Mouse (Mus musculus) gastrocnemius, postnatal 14 days (tissue): ENCODE data around the gene Siah1a. TPM values are rescaled to one million over a fixed set of nuclear protein-coding genes. Genes with fewer than 3 reads are reported as not detected.

Experiments used
- DNase-seq: peaks from one replicate; pipeline ENCODE4 v3.0.0; 2021; ENCODE audit warnings: mixed read lengths
- intact Hi-C: fragments of 180-260 bp; cut with DNase I; formaldehyde crosslinking; loops from one replicate; pipeline ENCODE4 v1.15.1; 2025; ENCODE audit warnings: low total_unique reads
- total RNA-seq, 2 experiments: library from RNA; stranded (reverse); gene quantifications; 2 replicates each; pipeline ENCODE4 v1.2.3; 2021

Gene Siah1a
- total RNA-seq, 2 experiments from 2014 or later: 10.5 to 12.6 TPM

DNA sequence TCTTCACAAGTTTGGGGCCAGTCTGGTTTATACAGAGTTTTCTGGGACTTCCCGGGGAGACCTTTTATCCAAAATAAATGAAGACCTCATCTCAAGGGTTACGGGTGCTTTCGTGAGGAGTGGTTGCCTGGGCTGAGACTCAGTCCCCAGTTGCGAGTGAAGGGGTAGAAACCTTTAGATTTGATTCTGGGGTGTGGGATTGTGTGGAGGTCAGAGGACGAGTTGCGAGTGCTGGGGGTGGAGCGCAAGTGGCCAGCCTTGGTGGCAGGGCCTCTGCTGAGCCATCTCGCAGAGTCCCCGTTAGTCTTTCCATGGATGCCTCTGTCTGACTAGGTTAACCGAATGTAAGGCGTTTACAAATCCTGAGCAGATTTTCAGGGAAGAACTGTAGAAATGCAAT, 777 bp upstream of the Siah1a start:
- peak; percentile 18 for DNase-seq
- intact Hi-C loops: no loop called here

DNA sequence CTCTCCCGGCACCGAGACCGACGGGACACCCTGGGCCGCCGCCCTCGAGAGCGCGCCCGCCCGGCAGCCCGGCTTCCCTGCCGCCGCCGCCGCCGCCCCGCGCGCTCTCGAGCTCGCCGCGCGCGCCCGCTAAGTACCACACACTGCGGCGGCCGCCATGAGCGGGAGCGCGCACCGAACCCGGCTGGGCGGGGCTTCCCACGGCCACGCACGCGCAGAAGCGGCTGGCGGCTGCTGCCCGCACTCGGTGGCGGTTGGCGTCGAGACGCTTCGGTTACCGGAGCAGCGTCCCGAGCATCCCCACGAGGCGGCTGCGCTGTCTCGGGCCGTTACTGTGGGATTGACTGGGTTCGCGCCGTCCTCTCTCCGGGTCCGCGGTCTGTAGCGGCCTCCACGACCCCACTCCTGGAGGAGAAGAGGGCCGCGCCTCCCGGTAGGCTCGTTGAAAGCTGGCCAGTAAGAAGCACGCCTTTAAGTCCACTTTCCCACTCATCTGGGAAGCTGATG, 254 bp upstream of the Siah1a start:
- intact Hi-C loops: no loop called here
- peak; percentile 94 for DNase-seq

DNA sequence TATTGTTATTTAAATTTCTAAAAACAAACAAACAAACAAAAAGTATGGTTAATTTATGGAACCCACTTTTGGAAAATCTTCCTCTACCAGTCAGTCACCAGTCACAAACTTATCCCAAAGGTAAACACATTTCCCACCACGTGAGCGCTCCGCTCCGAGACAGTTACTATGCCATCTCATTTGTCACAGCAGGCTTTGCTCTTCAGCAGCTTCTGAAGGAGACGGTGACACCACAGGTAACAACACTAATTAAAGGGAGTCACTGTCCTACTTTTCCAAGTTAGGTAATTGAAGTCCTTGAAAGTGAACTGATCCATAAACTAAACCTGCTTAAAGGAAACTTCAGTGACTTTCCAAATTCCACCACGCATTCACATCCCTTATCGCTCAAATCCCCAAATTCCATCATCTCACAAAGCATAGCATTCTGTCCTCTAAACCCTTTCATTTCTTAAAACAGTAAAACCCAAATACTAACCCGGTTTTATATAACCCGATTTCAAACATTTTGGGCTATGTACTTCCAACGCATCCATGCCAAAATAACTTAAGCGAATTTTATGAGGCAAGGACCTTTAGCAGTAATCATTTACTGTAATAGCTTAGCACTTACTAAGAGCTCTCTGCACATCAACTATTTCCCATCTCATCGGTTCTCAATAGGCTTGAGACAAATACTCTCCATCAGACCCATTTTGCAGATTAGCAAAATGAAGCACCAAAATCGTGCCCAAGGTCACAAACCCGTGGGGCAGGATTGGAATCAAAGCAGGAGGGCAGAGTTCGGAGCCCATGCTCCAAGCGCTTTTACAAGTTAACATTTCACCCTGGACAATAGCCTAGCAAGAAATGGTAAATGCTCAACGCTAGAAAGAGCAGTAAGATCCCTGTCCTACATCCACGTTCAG, 1.2 kb downstream of the Siah1a start:
- DNase-seq: no peak
- intact Hi-C loops: no loop called here

GRCm38 (mm10) chr8:86742605-86743345, 3.0 kb downstream of the Siah1a start:
- intact Hi-C loops: no loop called here
- no peak for DNase-seq

- intact Hi-C loops: no loop called here
- no peak for DNase-seq
Observed at GRCm38 (mm10) chr8:86741627-86742026, 4.1 kb downstream of the Siah1a start.

GRCm38 (mm10) chr8:86740899-86741298, 4.8 kb downstream of the Siah1a start:
- no peak for DNase-seq
- intact Hi-C loops: no loop called here

- intact Hi-C loops: no loop called here
- no peak for DNase-seq
Observed at GRCm38 (mm10) chr8:86735446-86736111, 10.2 kb downstream of the Siah1a start.

DNA sequence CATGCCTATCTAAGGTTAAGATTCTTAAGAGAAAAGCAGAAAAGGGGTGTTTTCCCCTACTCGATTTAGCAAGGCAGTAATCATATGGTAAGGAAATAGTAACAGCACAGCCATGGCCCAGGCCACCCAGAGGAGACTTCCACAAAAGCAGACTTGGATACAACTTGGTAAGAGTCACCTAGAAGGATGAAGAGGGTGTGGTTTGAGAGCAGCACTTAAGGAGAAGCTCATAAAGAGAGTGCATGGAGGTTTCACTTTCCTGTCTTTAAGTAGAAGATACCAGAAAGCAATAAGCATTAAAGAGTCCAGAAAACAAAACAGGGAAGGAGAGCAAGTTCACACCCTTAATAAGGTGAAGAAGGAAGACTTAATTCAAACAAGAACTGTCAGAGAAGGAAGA, 10.8 kb downstream of the Siah1a start:
- intact Hi-C loops: no loop called here
- no peak for DNase-seq

- DNase-seq: no peak
- intact Hi-C loops: no loop called here
Observed at GRCm38 (mm10) chr8:86734171-86734570, 11.6 kb downstream of the Siah1a start.

DNA sequence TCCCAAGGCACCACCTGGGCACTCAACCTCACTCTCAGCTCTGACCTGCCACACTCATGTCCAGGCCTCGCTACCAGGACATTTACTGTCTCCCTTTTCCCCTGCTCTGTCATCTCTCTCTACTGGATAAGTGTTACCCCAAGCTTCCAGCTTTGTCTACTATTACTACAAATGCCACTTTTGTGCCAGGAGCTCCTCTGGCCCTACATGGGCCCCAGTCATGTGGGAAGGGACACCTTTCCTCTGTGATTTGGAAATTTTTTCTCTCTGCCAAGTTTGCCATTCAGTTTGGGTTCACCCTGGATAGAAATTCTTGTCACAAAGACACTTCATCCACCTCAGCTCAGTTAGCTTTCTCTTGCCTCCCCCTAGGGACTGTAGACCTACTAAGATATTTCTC, 14.9 kb downstream of the Siah1a start:
- no peak for DNase-seq
- intact Hi-C loops: no loop called here

- DNase-seq: no peak
- intact Hi-C loops: no loop called here
Observed at GRCm38 (mm10) chr8:86730303-86730702, 15.4 kb downstream of the Siah1a start.

DNA sequence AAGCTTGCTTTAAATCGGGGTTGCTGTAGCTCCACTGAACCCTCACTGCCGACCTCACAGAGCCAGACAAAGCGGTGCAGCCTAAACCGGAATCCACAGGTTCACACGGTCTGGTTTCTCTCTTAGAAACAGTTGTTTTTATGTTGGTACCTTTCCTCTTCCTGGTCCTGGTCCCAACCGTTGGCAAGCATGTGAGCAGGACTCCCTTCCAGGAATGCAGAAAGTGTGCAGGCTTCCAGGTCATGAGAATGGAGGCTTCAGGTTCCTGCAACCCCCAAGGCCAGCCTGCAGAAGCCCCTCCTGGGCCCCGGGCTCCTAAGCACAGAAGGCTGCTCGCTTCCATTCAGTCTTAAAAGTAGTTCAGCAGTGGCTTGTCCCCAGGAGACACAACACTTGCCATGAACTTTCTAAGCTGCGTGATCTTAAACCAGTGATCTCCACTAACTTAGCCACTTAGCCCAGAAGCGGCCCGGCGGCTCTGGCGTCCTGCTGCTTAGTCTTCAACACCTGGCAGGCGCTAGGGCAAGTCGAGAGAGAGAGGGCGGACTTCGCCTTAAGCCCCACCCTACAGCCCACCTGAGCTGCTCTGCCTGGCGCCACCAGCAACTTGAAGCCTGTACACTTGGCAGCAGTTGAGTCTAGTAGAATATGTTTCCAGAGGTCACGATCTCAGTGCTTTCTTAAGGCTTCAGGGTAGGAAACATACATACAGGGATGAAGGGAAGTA, 17.3 kb downstream of the Siah1a start:
- intact Hi-C loops: loop anchor here (10.0 kb wide), 1 partner anchor 94 kb away; no protein-coding TSS in a partner anchor
- no peak for DNase-seq

- intact Hi-C loops: loop anchor here (10.0 kb wide), 1 partner anchor 92 kb away; no protein-coding TSS in a partner anchor
- DNase-seq: no peak
Observed at GRCm38 (mm10) chr8:86726959-86727358, 18.8 kb downstream of the Siah1a start.

- DNase-seq: no peak
- intact Hi-C loops: loop anchor here (10.0 kb wide), 1 partner anchor 87 kb away; no protein-coding TSS in a partner anchor
Observed at GRCm38 (mm10) chr8:86721490-86721889, 24.2 kb downstream of the Siah1a start.

- no peak for DNase-seq
- intact Hi-C loops: loop anchor here (10.0 kb wide), 1 partner anchor 86 kb away; no protein-coding TSS in a partner anchor
Observed at GRCm38 (mm10) chr8:86720756-86721459, 24.8 kb downstream of the Siah1a start.

- no peak for DNase-seq
- intact Hi-C loops: no loop called here
Observed at GRCm38 (mm10) chr8:86719368-86719767, 26.4 kb downstream of the Siah1a start.

GRCm38 (mm10) chr8:86718332-86718994, 27.3 kb downstream of the Siah1a start:
- intact Hi-C loops: no loop called here
- no peak for DNase-seq
